Mouse (Mus musculus): Measurements from ENCODE around the gene Dus3l. TPM values are rescaled to one million over a fixed set of nuclear protein-coding genes. Genes with fewer than 3 reads are reported as not detected.

Gene Dus3l
- total and polyA plus RNA-seq, 3 experiments: 17.7 to 38.7 (median 19.4) TPM

- WGBS: 67% methylated on average over 3 of the region's 3 CpGs
- Histone ChIP-seq H3K9ac (ENCODE audit: low read depth, low read length) (no peak overlapping the region), H3K4me3 (no peak overlapping the region), H3K36me3 (ENCODE audit: control insufficient read depth, insufficient read depth, low read length) (no peaks in the 10 kb centered on the region), H3K79me2 (replicated peaks; ENCODE audit: control insufficient read depth, insufficient read depth, low read length) (no peaks in the 10 kb centered on the region), H3K27ac (no peak overlapping the region), H3K27me3 (ENCODE audit: control insufficient read depth, insufficient read depth, low read length) (no peaks in the 10 kb centered on the region), H3K4me1 (ENCODE audit: control insufficient read depth, insufficient read depth, low read length) (no peaks in the 10 kb centered on the region)
- no peak for TF ChIP-seq EP300 (IDR thresholded peaks at IDR 0.05; ENCODE audit: insufficient read depth, low read depth, low read length)
- no peak for TF ChIP-seq CTCF (IDR thresholded peaks at IDR 0.05)
- TF ChIP-seq POLR2A (IDR thresholded peaks at IDR 0.05; ENCODE audit: insufficient read depth, low read depth, low read length): no peak
- intact Hi-C loops (cut with DNase I): no loop called here
- no peak for DNase-seq
Observed at GRCm38 (mm10) chr17:56788886-56789285, 24.3 kb downstream of the Dus3l start.

- intact Hi-C loops (cut with DNase I): no loop called here
- no peak overlapping the region for H3K27ac ChIP-seq
- WGBS: 85% methylated on average over 6 of the region's 6 CpGs
- no peak overlapping the region for H3K4me3 ChIP-seq
- no peak for TF ChIP-seq CTCF (IDR thresholded peaks at IDR 0.05)
- no peak for TF ChIP-seq POLR2A (IDR thresholded peaks at IDR 0.05; ENCODE audit: insufficient read depth, low read depth, low read length)
- no peak for TF ChIP-seq EP300 (IDR thresholded peaks at IDR 0.05; ENCODE audit: insufficient read depth, low read depth, low read length)
- no peak overlapping the region for H3K9ac ChIP-seq (ENCODE audit: low read depth, low read length)
- H3K79me2 ChIP-seq (replicated peaks; ENCODE audit: control insufficient read depth, insufficient read depth, low read length): no peaks in the 10 kb centered on the region
- no peak for DNase-seq
- H3K4me1 ChIP-seq (ENCODE audit: control insufficient read depth, insufficient read depth, low read length): no peaks in the 10 kb centered on the region
- H3K27me3 ChIP-seq (ENCODE audit: control insufficient read depth, insufficient read depth, low read length): no peaks in the 10 kb centered on the region
- no peaks in the 10 kb centered on the region for H3K36me3 ChIP-seq (ENCODE audit: control insufficient read depth, insufficient read depth, low read length)
Observed at GRCm38 (mm10) chr17:56789286-56789685, 24.7 kb downstream of the Dus3l start.

GRCm38 (mm10) chr17:56792588-56792987 is 28.0 kb downstream of the Dus3l start:
- Histone ChIP-seq H3K9ac (ENCODE audit: low read depth, low read length) (no peak overlapping the region), H3K79me2 (replicated peaks; ENCODE audit: control insufficient read depth, insufficient read depth, low read length) (no peaks in the 10 kb centered on the region), H3K27ac (no peak overlapping the region), H3K27me3 (ENCODE audit: control insufficient read depth, insufficient read depth, low read length) (no peaks in the 10 kb centered on the region), H3K4me3 (no peak overlapping the region), H3K4me1 (ENCODE audit: control insufficient read depth, insufficient read depth, low read length) (no peaks in the 10 kb centered on the region), H3K36me3 (ENCODE audit: control insufficient read depth, insufficient read depth, low read length) (no peaks in the 10 kb centered on the region)
- 78% methylated on average over 3 of the region's 3 CpGs for WGBS
- TF ChIP-seq POLR2A (IDR thresholded peaks at IDR 0.05; ENCODE audit: insufficient read depth, low read depth, low read length) (no peak), CTCF (IDR thresholded peaks at IDR 0.05) (no peak), EP300 (IDR thresholded peaks at IDR 0.05; ENCODE audit: insufficient read depth, low read depth, low read length) (no peak)
- intact Hi-C loops (cut with DNase I): no loop called here
- DNase-seq: no peak

- TF ChIP-seq EP300 (IDR thresholded peaks at IDR 0.05; ENCODE audit: insufficient read depth, low read depth, low read length) (no peak), CTCF (IDR thresholded peaks at IDR 0.05) (no peak), POLR2A (IDR thresholded peaks at IDR 0.05; ENCODE audit: insufficient read depth, low read depth, low read length) (no peak)
- 79% methylated on average over 6 of the region's 6 CpGs for WGBS
Observed at GRCm38 (mm10) chr17:56793614-56794319, 29.2 kb downstream of the Dus3l start.

GRCm38 (mm10) chr17:56799276-56799675 is 34.7 kb downstream of the Dus3l start:
- H3K27ac ChIP-seq: no peak overlapping the region
- H3K36me3 ChIP-seq (ENCODE audit: control insufficient read depth, insufficient read depth, low read length): no peaks in the 10 kb centered on the region
- intact Hi-C loops (cut with DNase I): no loop called here
- TF ChIP-seq CTCF (IDR thresholded peaks at IDR 0.05) (no peak), EP300 (IDR thresholded peaks at IDR 0.05; ENCODE audit: insufficient read depth, low read depth, low read length) (no peak), POLR2A (IDR thresholded peaks at IDR 0.05; ENCODE audit: insufficient read depth, low read depth, low read length) (no peak)
- no peak overlapping the region for H3K4me3 ChIP-seq
- H3K4me1 ChIP-seq (ENCODE audit: control insufficient read depth, insufficient read depth, low read length): no peaks in the 10 kb centered on the region
- DNase-seq: no peak
- H3K79me2 ChIP-seq (replicated peaks; ENCODE audit: control insufficient read depth, insufficient read depth, low read length): no peaks in the 10 kb centered on the region; the same call in 1 of the 2 replicates
- H3K27me3 ChIP-seq (ENCODE audit: control insufficient read depth, insufficient read depth, low read length): no peaks in the 10 kb centered on the region
- no peak overlapping the region for H3K9ac ChIP-seq (ENCODE audit: low read depth, low read length)
- 96% methylated on average over 3 of the region's 3 CpGs for WGBS

More at GRCm38 (mm10) chr17:56793614-56794319, 29.2 kb downstream of the Dus3l start:
- DNase-seq: no peak
- Histone ChIP-seq H3K4me3 (no peak overlapping the region), H3K36me3 (ENCODE audit: control insufficient read depth, insufficient read depth, low read length) (no peaks in the 10 kb centered on the region), H3K27me3 (ENCODE audit: control insufficient read depth, insufficient read depth, low read length) (no peaks in the 10 kb centered on the region), H3K27ac (no peak overlapping the region), H3K9ac (ENCODE audit: low read depth, low read length) (no peak overlapping the region), H3K79me2 (replicated peaks; ENCODE audit: control insufficient read depth, insufficient read depth, low read length) (no peaks in the 10 kb centered on the region), H3K4me1 (ENCODE audit: control insufficient read depth, insufficient read depth, low read length) (no peaks in the 10 kb centered on the region)
- intact Hi-C loops (cut with DNase I): no loop called here

- 82% methylated on average over 8 of the region's 8 CpGs for WGBS
- Histone ChIP-seq H3K27me3 (ENCODE audit: control insufficient read depth, insufficient read depth, low read length) (no peaks in the 10 kb centered on the region), H3K79me2 (replicated peaks; ENCODE audit: control insufficient read depth, insufficient read depth, low read length) (no peaks in the 10 kb centered on the region; the same call in 1 of the 2 replicates), H3K36me3 (ENCODE audit: control insufficient read depth, insufficient read depth, low read length) (no peaks in the 10 kb centered on the region), H3K4me1 (ENCODE audit: control insufficient read depth, insufficient read depth, low read length) (no peaks in the 10 kb centered on the region), H3K4me3 (no peak overlapping the region), H3K27ac (no peak overlapping the region), H3K9ac (ENCODE audit: low read depth, low read length) (no peak overlapping the region)
- no peak for DNase-seq
- TF ChIP-seq EP300 (IDR thresholded peaks at IDR 0.05; ENCODE audit: insufficient read depth, low read depth, low read length) (no peak), POLR2A (IDR thresholded peaks at IDR 0.05; ENCODE audit: insufficient read depth, low read depth, low read length) (no peak), CTCF (IDR thresholded peaks at IDR 0.05) (no peak)
- intact Hi-C loops (cut with DNase I): loop anchor here (10.0 kb wide), 1 partner anchor 533 kb away; no protein-coding TSS in a partner anchor
Observed at GRCm38 (mm10) chr17:56802065-56802464, 37.5 kb downstream of the Dus3l start.
